Mouse (Mus musculus) forebrain, embryonic 11.5 days (tissue): ENCODE measurements around the gene Vegfd. TPM values are rescaled to one million over a fixed set of nuclear protein-coding genes. Genes with fewer than 3 reads are reported as not detected.
A peak's percentile ranks its signal among the peaks of the same experiment; 100 is the strongest.

Experiments used
- ATAC-seq: fragments of 200-750 bp; cut with Nextera tagmentation; replicated peaks from 2 replicates; pipeline ENCODE4 v1.8.0; 2017; ENCODE audit warnings: moderate TSS enrichment; ENCODE audit not compliant: low FRiP score
- DNase-seq: peaks from one replicate; pipeline ENCODE4 v3.0.0-alpha.2; 2017; ENCODE audit warnings: low spot score
- H3K27ac ChIP-seq: fragments of 300-500 bp; sonication (generic); 2 replicates; pipeline ENCODE4 v1.5.1; 2014; ENCODE audit warnings: low read depth, low read length
- H3K27me3 ChIP-seq: fragments of 300-500 bp; sonication (generic); 2 replicates; pipeline ENCODE4 v1.6.1; 2014; ENCODE audit warnings: mild to moderate bottlenecking, low read length, mixed read lengths; ENCODE audit not compliant: control insufficient read depth, insufficient read depth
- H3K36me3 ChIP-seq: fragments of 300-500 bp; sonication (generic); 2 replicates; pipeline ENCODE4 v1.6.1; 2014; ENCODE audit warnings: mild to moderate bottlenecking, low read length, moderate library complexity, mixed read lengths; ENCODE audit not compliant: control insufficient read depth, insufficient read depth
- H3K4me1 ChIP-seq: fragments of 300-500 bp; sonication (generic); replicated peaks from 2 replicates; pipeline ENCODE4 v1.6.1; 2014; ENCODE audit warnings: low read length, mixed read lengths; ENCODE audit not compliant: control insufficient read depth, insufficient read depth
- H3K4me2 ChIP-seq: fragments of 300-500 bp; sonication (generic); 2 replicates; pipeline ENCODE4 v1.6.1; 2014; ENCODE audit warnings: low read depth, mild to moderate bottlenecking, low read length, moderate library complexity, mixed read lengths; ENCODE audit not compliant: severe bottlenecking
- H3K4me3 ChIP-seq: fragments of 300-500 bp; sonication (generic); 2 replicates; pipeline ENCODE4 v1.5.1; 2014; ENCODE audit warnings: low read depth, low read length
- H3K9ac ChIP-seq: fragments of 300-500 bp; sonication (generic); 2 replicates; pipeline ENCODE4 v1.6.1; 2014; ENCODE audit warnings: low read length
- H3K9me3 ChIP-seq: fragments of 300-500 bp; sonication (generic); 2 replicates; pipeline ENCODE4 v1.6.1; 2016; ENCODE audit warnings: low read length, mixed read lengths; ENCODE audit not compliant: control insufficient read depth
- WGBS: fragments of 180-500 bp; shearing (Covaris S2); extraction: QIAGEN DNeasy Blood & Tissue Kit; methylation state at CpG from one replicate; pipeline ENCODE4 v1.1.7; 2014; 5-methylcytosine and 5-hydroxymethylcytosine counted together
- polyA plus RNA-seq: library from polyadenylated mRNA; unstranded; fragments of >200 nt; fragmentation: Nextera tagmentation; extraction: Ambion mirVana; gene quantifications from 2 replicates; pipeline ENCODE4 v1.2.1, GENCODE M21; 2014

The Vegfd gene
- polyA plus RNA-seq, 1 experiment from 2014 or later, result 0.88 TPM

GRCm38 (mm10) chrX:164374586-164374985 lies 1.4 kb downstream of the Vegfd start:
- no peaks in the 10 kb centered on the region for H3K36me3 ChIP-seq
- no peak overlapping the region for H3K9ac ChIP-seq
- no peak overlapping the region for H3K27ac ChIP-seq
- no peaks in the 10 kb centered on the region for H3K27me3 ChIP-seq
- 66% methylated on average over 5 of the region's 5 CpGs for WGBS
- no peaks in the 10 kb centered on the region for H3K4me1 ChIP-seq
- ATAC-seq, result no peak
- H3K4me2 ChIP-seq, result no peak overlapping the region
- no peak overlapping the region for H3K4me3 ChIP-seq
- DNase-seq, result no peak
- no peaks in the 10 kb centered on the region for H3K9me3 ChIP-seq

- ATAC-seq (no peak), DNase-seq (no peak)
- Histone ChIP-seq H3K27me3 (peaks cover 4% of the 10 kb centered on the region), H3K36me3 (no peaks in the 10 kb centered on the region), H3K27ac (no peak overlapping the region), H3K4me2 (no peak overlapping the region), H3K4me1 (no peaks in the 10 kb centered on the region), H3K9ac (no peak overlapping the region), H3K9me3 (no peaks in the 10 kb centered on the region), H3K4me3 (no peak overlapping the region)
- 78% methylated on average over 4 of the region's 4 CpGs for WGBS
Observed at GRCm38 (mm10) chrX:164379721-164380120, 6.5 kb downstream of the Vegfd start.

- WGBS, result 20% methylated on average over 29 of the region's 33 CpGs
- Histone ChIP-seq H3K27me3 (peaks cover 4% of the 10 kb centered on the region), H3K9me3 (no peaks in the 10 kb centered on the region), H3K4me2 (peak overlapping the region; percentile 58), H3K4me3 (peak overlapping the region; percentile 29), H3K36me3 (no peaks in the 10 kb centered on the region), H3K9ac (no peak overlapping the region; the same call in none of the 2 replicates), H3K4me1 (no peaks in the 10 kb centered on the region), H3K27ac (no peak overlapping the region)
- DNase-seq, result peak; percentile 88
- peak; percentile 99 for ATAC-seq
Observed at GRCm38 (mm10) chrX:164381618-164382408, 8.6 kb downstream of the Vegfd start.

GRCm38 (mm10) chrX:164394091-164394490 lies 20.9 kb downstream of the Vegfd start:
- no peak for ATAC-seq
- DNase-seq, result no peak
- Histone ChIP-seq H3K9me3 (no peaks in the 10 kb centered on the region), H3K9ac (no peak overlapping the region), H3K4me3 (no peak overlapping the region), H3K4me2 (no peak overlapping the region), H3K4me1 (no peaks in the 10 kb centered on the region), H3K27me3 (no peaks in the 10 kb centered on the region), H3K36me3 (no peaks in the 10 kb centered on the region), H3K27ac (no peak overlapping the region)
- 78% methylated on average over 4 of the region's 4 CpGs for WGBS

GRCm38 (mm10) chrX:164398456-164398855 lies 25.3 kb downstream of the Vegfd start:
- Histone ChIP-seq H3K4me1 (no peaks in the 10 kb centered on the region), H3K9me3 (no peaks in the 10 kb centered on the region), H3K4me2 (no peak overlapping the region), H3K27me3 (no peaks in the 10 kb centered on the region), H3K36me3 (no peaks in the 10 kb centered on the region), H3K9ac (no peak overlapping the region), H3K4me3 (no peak overlapping the region), H3K27ac (no peak overlapping the region)
- DNase-seq, result no peak
- 0 out of 2 replicates have a peak, but pooled peaks have one; percentile 21 for ATAC-seq
- WGBS, result 58% methylated on average over 3 of the region's 3 CpGs

GRCm38 (mm10) chrX:164405080-164405649 lies 32.0 kb downstream of the Vegfd start:
- Histone ChIP-seq H3K9me3 (no peaks in the 10 kb centered on the region), H3K9ac (no peak overlapping the region), H3K36me3 (no peaks in the 10 kb centered on the region), H3K27ac (no peak overlapping the region), H3K4me3 (no peak overlapping the region), H3K27me3 (peaks cover 2% of the 10 kb centered on the region; the same call in 1 of the 2 replicates), H3K4me1 (no peaks in the 10 kb centered on the region), H3K4me2 (no peak overlapping the region)
- no peak for DNase-seq
- ATAC-seq, result no peak

GRCm38 (mm10) chrX:164406133-164407022 lies 33.2 kb downstream of the Vegfd start:
- ATAC-seq (no peak), DNase-seq (no peak)
- 80% methylated on average over 9 of the region's 9 CpGs for WGBS
- Histone ChIP-seq H3K9ac (no peak overlapping the region), H3K9me3 (no peaks in the 10 kb centered on the region), H3K4me1 (no peaks in the 10 kb centered on the region), H3K4me3 (no peak overlapping the region), H3K4me2 (no peak overlapping the region), H3K27me3 (peaks cover 2% of the 10 kb centered on the region; the same call in 1 of the 2 replicates), H3K36me3 (no peaks in the 10 kb centered on the region), H3K27ac (no peak overlapping the region)

- Histone ChIP-seq H3K4me1 (no peaks in the 10 kb centered on the region), H3K36me3 (no peaks in the 10 kb centered on the region), H3K4me3 (no peak overlapping the region), H3K9ac (no peak overlapping the region), H3K4me2 (no peak overlapping the region), H3K27me3 (peaks cover 2% of the 10 kb centered on the region; the same call in 1 of the 2 replicates), H3K9me3 (no peaks in the 10 kb centered on the region), H3K27ac (no peak overlapping the region)
- DNase-seq, result no peak
- no peak for ATAC-seq
- WGBS, result 88% methylated on average over 3 of the region's 3 CpGs
Observed at GRCm38 (mm10) chrX:164408301-164408927, 35.2 kb downstream of the Vegfd start.
